Mouse (Mus musculus): ENCODE data around the gene Cntnap5c. TPM values are rescaled to one million over a fixed set of nuclear protein-coding genes. Genes with fewer than 3 reads are reported as not detected.

Gene Cntnap5c
- total RNA-seq, 2 experiments from 2014 or later = not detected

Other genes with a start within 250 kb of the Cntnap5c start
- not detected for gene Vmn2r120, start 224.1 kb upstream of the Cntnap5c start, total RNA-seq (2021)
- not detected for gene Gm21834, start 27.4 kb upstream of the Cntnap5c start, total RNA-seq (2021)